Mouse (Mus musculus) 3134 (cell line): ENCODE measurements around the gene Ube2b.

Experiments
- DNase-seq: peaks from one replicate; pipeline ENCODE4 v3.0.0-alpha.2; 2011; ENCODE audit warnings: low spot score; ENCODE audit not compliant: insufficient read length; ENCODE audit errors: extremely low read depth

Gene Ube2b

GRCm38 (mm10) chr11:52000290-52000962 is at the start of gene Ube2b:
Gene Ube2b, minus strand, starts transcription at chr11:52000762.
- peak; percentile 97 for DNase-seq

- DNase-seq: peak; percentile 44
Measured at GRCm38 (mm10) chr11:52046446-52047165, 46.0 kb upstream of the Ube2b start.

GRCm38 (mm10) chr11:52044156-52044555 is 43.6 kb upstream of the Ube2b start:
- DNase-seq: no peak

DNA sequence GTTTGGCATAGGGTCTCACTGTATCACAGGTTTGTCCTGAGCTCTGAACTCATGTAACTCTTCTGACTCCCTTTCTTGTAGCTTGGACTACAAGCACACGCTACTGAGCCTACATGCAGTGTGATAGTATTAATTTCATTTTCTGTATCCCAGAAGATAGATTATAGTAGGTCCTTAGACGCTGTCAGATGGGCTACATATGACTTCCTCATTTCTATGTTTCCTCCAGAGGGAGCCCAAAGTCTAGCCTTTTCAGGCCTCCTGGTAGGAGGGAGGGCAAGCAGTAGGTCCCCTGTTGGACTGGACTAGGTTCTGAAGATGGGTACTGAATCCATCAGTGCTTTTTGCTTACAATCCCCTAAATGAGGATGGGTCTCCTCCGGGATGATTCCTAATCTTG is 42.7 kb upstream of the Ube2b start:
- no peak for DNase-seq

DNA sequence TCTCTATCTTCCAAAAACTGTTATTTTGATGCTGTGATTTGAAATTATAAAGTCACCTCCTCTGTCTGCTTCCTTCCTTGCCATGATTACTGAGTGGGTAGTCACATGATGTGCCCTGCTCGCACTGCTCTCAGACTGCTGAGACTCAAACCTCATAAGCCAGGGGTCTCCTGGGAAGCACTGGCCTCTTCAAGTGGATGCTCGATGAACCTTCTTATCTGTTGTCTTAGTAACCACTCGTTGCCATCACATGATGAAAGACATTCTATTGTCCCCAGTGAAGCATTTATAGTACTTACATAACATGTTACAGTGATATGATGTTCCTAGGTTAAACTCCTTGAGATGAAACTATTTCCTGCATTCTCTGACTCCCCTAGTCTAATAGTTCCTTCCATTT is 37.1 kb upstream of the Ube2b start:
- no peak for DNase-seq

DNA sequence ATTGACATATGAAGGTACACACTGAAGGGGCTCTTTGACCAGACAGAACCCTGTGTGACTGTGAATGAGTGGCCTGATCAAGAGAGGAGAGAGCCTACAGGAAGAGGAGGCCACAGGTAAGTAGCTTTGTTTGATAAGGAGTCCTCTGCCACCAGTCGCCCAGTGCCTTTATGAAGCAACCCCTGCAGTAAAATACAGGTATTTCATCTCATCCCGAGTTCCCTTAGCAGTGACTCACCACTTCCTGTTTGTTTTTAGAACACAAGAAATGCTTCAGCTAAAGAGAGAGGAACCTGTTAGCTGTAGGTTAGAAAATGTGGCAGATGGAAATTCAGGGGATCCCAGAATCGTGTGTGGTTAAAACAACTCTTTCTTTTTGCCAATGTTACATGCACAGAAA is 35.3 kb upstream of the Ube2b start:
- no peak for DNase-seq

GRCm38 (mm10) chr11:52033953-52034352 is 33.4 kb upstream of the Ube2b start:
- no peak for DNase-seq

GRCm38 (mm10) chr11:52032356-52032755 is 31.8 kb upstream of the Ube2b start:
- no peak for DNase-seq

DNA sequence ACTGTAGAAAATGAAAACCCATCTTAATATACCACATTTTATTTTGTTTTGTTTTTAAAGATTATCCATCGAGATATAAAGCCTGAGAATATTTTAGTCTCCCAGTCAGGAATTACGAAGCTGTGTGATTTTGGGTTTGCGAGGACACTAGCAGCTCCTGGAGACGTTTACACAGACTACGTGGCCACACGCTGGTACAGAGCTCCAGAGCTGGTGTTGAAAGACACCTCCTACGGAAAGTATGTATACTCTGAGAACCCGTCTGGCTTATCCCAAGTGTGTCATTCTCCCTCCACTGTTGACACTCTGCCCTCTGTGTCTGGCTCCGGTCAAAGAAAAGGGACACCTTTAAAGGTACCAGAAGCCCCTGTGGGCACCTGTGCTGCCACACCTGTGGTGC is 17.7 kb upstream of the Ube2b start:
- no peak for DNase-seq

DNA sequence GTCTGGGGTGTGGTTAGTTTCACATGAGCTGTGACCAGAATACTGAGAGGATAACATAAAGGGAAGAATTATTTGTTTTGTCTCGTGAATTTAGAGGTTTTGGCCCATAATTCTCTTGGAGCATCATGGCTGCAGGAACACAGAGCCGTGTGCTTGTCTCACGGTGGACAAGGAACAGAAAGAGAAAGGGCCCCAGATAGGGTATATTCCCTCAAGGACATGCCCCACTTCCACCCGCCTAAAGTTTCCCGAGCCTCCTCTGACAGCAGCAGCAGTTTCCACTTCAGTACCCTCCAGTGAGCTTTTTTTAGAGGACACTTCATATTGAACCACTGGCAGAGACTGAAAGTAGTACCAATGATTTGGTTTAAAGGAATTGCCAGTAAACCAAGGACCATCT is 11.0 kb upstream of the Ube2b start:
- no peak for DNase-seq

- no peak for DNase-seq
Measured at GRCm38 (mm10) chr11:52011011-52011410, 10.4 kb upstream of the Ube2b start.

- no peak for DNase-seq
Measured at GRCm38 (mm10) chr11:52005586-52005985, 5.0 kb upstream of the Ube2b start.

GRCm38 (mm10) chr11:52003772-52004528 is 3.4 kb upstream of the Ube2b start, which contains the start of gene Cdkl3:
Gene Cdkl3, plus strand, starts transcription at chr11:52004221.
- peak; percentile 98 for DNase-seq

- DNase-seq: no peak
Measured at GRCm38 (mm10) chr11:52003505-52003771, 2.9 kb upstream of the Ube2b start.

GRCm38 (mm10) chr11:52002842-52003504 is 2.4 kb upstream of the Ube2b start:
- no peak for DNase-seq

DNA sequence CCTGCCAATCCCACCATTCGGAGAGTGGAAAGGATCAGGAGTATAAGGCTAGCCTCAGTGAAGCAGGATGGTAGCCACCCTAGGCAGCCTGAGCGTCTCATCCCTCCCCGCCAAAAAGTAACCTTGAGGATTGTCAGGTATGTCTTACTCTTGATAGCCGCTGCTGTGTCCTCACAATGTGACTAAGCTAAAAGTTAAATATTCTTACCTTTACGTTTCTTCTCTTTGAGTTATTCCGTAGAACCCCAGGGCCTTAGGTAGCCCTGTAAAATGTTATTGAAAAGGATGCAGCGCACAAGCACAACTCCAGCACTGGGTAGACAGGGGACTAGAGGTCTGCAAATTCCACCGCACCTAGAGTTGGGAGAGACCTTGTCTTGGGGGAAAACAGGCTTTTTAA is 1.3 kb upstream of the Ube2b start:
- no peak for DNase-seq

DNA sequence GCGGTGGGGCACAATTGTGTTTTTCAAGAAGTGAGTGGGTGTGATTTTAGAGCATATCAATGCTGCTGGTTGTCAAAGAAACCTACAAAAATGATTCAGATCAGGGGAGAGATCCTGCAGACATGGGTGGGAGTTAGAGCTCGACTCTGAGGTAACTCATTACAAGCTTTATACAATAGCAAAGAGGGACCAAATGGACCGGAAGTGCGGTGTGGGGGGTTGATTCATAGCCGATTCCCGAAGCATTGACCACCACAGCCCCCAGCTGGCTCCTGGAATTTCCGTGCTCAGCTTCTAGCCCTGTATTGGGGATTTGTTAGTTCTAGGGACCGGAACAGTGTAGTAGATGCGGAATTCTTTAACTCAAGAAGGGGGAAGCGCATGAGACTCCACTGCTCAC is 779 bp upstream of the Ube2b start:
- DNase-seq: no peak

DNA sequence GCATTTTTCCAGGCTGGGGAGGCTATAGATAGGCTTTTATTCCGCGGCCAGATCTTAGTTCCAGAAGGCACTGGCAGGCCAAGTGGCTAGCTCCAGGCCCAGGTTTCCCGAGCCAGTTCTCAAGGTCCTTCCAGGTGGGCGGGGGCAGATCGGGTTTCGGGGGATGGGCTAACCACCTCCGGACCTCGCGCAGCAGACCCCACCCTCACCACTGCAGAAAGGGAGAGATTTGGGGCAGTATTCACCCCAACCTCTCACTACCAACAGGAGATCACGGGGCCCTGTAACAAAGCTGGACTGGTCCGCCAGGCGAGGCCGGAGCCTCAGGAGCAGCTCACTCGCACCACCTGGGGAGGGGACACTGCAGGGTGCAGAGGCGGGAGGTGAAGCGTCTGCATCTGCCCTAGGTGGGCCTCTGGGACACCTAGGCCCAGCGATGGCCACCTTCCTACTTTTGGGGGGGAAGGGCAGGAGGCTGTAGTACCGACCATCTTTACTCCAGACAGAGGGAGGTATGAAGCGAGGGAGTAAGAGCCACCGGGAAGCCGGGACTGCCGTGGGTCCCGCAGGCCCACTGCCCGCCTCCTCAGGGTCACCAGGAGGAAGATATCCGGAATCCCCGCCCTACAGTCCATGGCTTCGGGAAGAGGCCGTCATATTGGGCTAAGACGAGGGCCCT is 812 bp downstream of the Ube2b start:
- DNase-seq: no peak

- DNase-seq: no peak
Measured at GRCm38 (mm10) chr11:51971644-51972043, 28.9 kb downstream of the Ube2b start.

GRCm38 (mm10) chr11:51969511-51969910 is 31.1 kb downstream of the Ube2b start:
- DNase-seq: no peak

DNA sequence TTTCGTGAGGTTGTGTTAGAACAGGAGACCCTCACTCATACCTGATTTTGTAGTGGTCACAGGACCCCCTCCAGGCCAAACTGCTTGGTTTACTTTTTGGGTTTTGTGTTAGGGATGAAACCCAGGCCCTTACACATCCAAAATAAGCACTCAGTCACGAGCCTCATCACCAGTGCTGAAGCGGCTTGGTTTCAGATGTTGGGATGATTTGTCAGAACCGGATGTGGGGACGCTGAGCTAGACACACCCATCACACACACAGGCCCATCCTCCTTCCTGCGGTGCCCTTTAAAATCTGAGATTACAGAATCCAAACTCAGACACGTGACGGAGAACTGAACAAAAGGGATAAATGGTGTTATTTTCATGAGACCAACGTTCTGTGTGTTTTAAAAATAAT is 31.7 kb downstream of the Ube2b start:
- DNase-seq: no peak
